Mouse (Mus musculus): ENCODE results near the gene Prkaa1. TPM values are rescaled to one million over a fixed set of nuclear protein-coding genes. Genes with fewer than 3 reads are reported as not detected.

Prkaa1 gene
- polyA plus RNA-seq (2015; fragmentation: Nextera tagmentation; extraction: Ambion mirVana): 15.4 and 16.1 TPM in 2 replicates

GRCm38 (mm10) chr15:5143361-5144020 lies at the start of gene Prkaa1:
Prkaa1 (plus strand) TSS chr15:5143861.
- WGBS: under 1% methylated on average over 59 of the region's 80 CpGs
- peak within 1 kb of the TSS; percentile 62 for H3K4me2 ChIP-seq
- no peaks in the 10 kb centered on the region for H3K9me3 ChIP-seq
- peak within 1 kb of the TSS; percentile 75 for H3K9ac ChIP-seq
- H3K36me3 ChIP-seq: no peaks in the 10 kb centered on the region
- H3K4me3 ChIP-seq: peak within 1 kb of the TSS; percentile 83
- ATAC-seq (ENCODE audit: insufficient number of reproducible peaks, low FRiP score, low TSS enrichment, low read depth): peak; percentile 92
- H3K4me1 ChIP-seq: peaks cover 11% of the 10 kb centered on the region
- H3K27ac ChIP-seq: peak within 1 kb of the TSS; percentile 92
- no peaks in the 10 kb centered on the region for H3K27me3 ChIP-seq

GRCm38 (mm10) chr15:5095534-5096301 lies 47.9 kb upstream of the Prkaa1 start:
- H3K36me3 ChIP-seq: no peaks in the 10 kb centered on the region
- H3K27me3 ChIP-seq: no peaks in the 10 kb centered on the region
- no peak overlapping the region for H3K4me2 ChIP-seq
- H3K9ac ChIP-seq: no peak overlapping the region
- 70% methylated on average over 11 of the region's 11 CpGs for WGBS
- H3K4me3 ChIP-seq: no peak overlapping the region
- no peak overlapping the region for H3K27ac ChIP-seq
- ATAC-seq (ENCODE audit: insufficient number of reproducible peaks, low FRiP score, low TSS enrichment, low read depth): no peak
- H3K9me3 ChIP-seq: no peaks in the 10 kb centered on the region
- no peaks in the 10 kb centered on the region for H3K4me1 ChIP-seq

DNA sequence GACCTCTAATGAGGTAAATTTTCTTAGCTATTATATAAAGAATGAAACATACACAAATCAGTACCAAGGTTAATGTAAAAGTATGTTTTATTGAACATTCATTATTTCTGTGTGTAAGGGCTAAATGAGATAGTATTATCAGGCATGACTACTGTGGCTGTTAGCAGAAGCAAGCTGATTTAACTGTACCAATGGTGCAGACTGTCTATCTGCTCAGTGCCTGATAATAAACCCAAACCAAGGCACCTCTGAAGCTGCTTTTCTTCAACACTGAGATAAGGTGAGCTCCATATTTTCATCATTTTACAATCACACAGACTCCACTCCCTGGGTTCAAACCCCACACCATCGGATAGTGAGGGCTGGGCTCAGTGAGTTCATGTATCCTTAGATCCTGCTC lies 46.3 kb upstream of the Prkaa1 start:
- Histone ChIP-seq H3K9ac (no peak overlapping the region), H3K4me1 (no peaks in the 10 kb centered on the region), H3K27me3 (no peaks in the 10 kb centered on the region), H3K4me3 (no peak overlapping the region), H3K27ac (no peak overlapping the region), H3K9me3 (no peaks in the 10 kb centered on the region), H3K36me3 (no peaks in the 10 kb centered on the region), H3K4me2 (no peak overlapping the region)
- WGBS: 95% methylated on average over 1 of the region's 1 CpGs
- ATAC-seq (ENCODE audit: insufficient number of reproducible peaks, low FRiP score, low TSS enrichment, low read depth): no peak

GRCm38 (mm10) chr15:5102312-5102711 lies 41.3 kb upstream of the Prkaa1 start:
- H3K27me3 ChIP-seq: no peaks in the 10 kb centered on the region
- no peak overlapping the region for H3K27ac ChIP-seq
- 90% methylated on average over 4 of the region's 4 CpGs for WGBS
- no peak for ATAC-seq (ENCODE audit: insufficient number of reproducible peaks, low FRiP score, low TSS enrichment, low read depth)
- H3K36me3 ChIP-seq: no peaks in the 10 kb centered on the region
- no peak overlapping the region for H3K4me3 ChIP-seq
- H3K4me1 ChIP-seq: no peaks in the 10 kb centered on the region
- no peaks in the 10 kb centered on the region for H3K9me3 ChIP-seq
- no peak overlapping the region for H3K4me2 ChIP-seq
- H3K9ac ChIP-seq: no peak overlapping the region

GRCm38 (mm10) chr15:5105891-5106290 lies 37.8 kb upstream of the Prkaa1 start:
- WGBS: 77% methylated on average over 6 of the region's 6 CpGs
- H3K36me3 ChIP-seq: no peaks in the 10 kb centered on the region

DNA sequence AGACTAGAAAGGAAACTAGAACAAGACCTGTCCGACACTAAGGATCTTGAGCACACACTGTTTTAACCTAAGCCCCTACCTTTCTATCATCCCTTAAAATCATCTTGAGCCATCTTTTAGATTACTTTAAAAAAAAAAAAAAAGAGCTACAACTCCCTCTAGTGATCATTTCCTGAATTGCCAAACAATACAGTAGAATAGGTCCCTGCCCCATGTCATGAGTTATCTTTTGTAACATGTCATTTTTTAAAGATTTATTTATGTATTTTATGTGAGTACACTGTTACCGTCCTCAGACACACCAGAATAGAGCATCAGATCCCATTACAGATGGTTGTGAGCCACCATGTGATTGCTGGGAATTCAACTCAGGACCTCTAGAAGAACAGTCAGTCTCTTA lies 37.4 kb upstream of the Prkaa1 start:
- Histone ChIP-seq H3K9ac (no peak overlapping the region), H3K4me2 (no peak overlapping the region), H3K4me3 (no peak overlapping the region), H3K36me3 (no peaks in the 10 kb centered on the region), H3K27ac (no peak overlapping the region), H3K9me3 (no peaks in the 10 kb centered on the region), H3K27me3 (no peaks in the 10 kb centered on the region), H3K4me1 (no peaks in the 10 kb centered on the region)
- WGBS: 38% methylated on average over 2 of the region's 2 CpGs
- no peak for ATAC-seq (ENCODE audit: insufficient number of reproducible peaks, low FRiP score, low TSS enrichment, low read depth)

More at GRCm38 (mm10) chr15:5105891-5106290, 37.8 kb upstream of the Prkaa1 start:
- Histone ChIP-seq H3K27me3 (no peaks in the 10 kb centered on the region), H3K4me2 (no peak overlapping the region), H3K9ac (no peak overlapping the region), H3K27ac (no peak overlapping the region), H3K9me3 (no peaks in the 10 kb centered on the region), H3K4me1 (no peaks in the 10 kb centered on the region), H3K4me3 (no peak overlapping the region)
- ATAC-seq (ENCODE audit: insufficient number of reproducible peaks, low FRiP score, low TSS enrichment, low read depth): no peak

- Histone ChIP-seq H3K27ac (no peak within 1 kb of the TSS; the same call in 1 of the 2 replicates), H3K4me3 (peak within 1 kb of the TSS; percentile 13), H3K9ac (no peak within 1 kb of the TSS), H3K9me3 (no peaks in the 10 kb centered on the region), H3K27me3 (no peaks in the 10 kb centered on the region), H3K4me1 (no peaks in the 10 kb centered on the region), H3K36me3 (no peaks in the 10 kb centered on the region), H3K4me2 (no peak within 1 kb of the TSS)
- no peak for ATAC-seq (ENCODE audit: insufficient number of reproducible peaks, low FRiP score, low TSS enrichment, low read depth)
- 62% methylated on average over 21 of the region's 21 CpGs for WGBS
Observed at GRCm38 (mm10) chr15:5107686-5108654, 35.7 kb upstream of the Prkaa1 start, which contains the start of gene Card6. Card6 (minus strand) TSS chr15:5108539.

DNA sequence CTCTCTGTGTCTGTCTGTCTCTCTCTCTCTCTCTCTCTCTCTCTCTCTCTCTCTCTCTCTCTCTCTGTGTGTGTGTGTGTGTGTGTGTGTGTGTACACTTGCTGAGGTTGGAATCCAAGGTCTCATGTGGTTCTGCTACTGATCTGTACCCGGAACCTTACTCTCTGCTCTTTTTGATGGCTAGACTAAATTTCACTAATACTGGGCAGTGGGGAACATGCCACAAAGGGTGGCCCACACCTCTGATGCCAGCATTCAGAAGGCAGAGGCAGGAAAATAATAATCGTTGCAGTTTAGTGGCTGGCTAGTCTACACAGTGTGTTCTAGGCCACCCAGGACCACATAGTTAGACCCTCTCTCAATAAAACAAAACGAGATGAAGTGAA lies 35.0 kb upstream of the Prkaa1 start:
- no peak overlapping the region for H3K27ac ChIP-seq
- no peak overlapping the region for H3K9ac ChIP-seq
- no peaks in the 10 kb centered on the region for H3K9me3 ChIP-seq
- no peak overlapping the region for H3K4me3 ChIP-seq
- H3K4me2 ChIP-seq: no peak overlapping the region
- ATAC-seq (ENCODE audit: insufficient number of reproducible peaks, low FRiP score, low TSS enrichment, low read depth): no peak
- no peaks in the 10 kb centered on the region for H3K36me3 ChIP-seq
- H3K27me3 ChIP-seq: no peaks in the 10 kb centered on the region
- no peaks in the 10 kb centered on the region for H3K4me1 ChIP-seq
- 75% methylated on average over 3 of the region's 3 CpGs for WGBS

- ATAC-seq (ENCODE audit: insufficient number of reproducible peaks, low FRiP score, low TSS enrichment, low read depth): no peak
- Histone ChIP-seq H3K4me1 (peaks cover 11% of the 10 kb centered on the region), H3K9me3 (no peaks in the 10 kb centered on the region), H3K4me2 (no peak overlapping the region), H3K4me3 (no peak overlapping the region), H3K27me3 (no peaks in the 10 kb centered on the region), H3K36me3 (peaks cover under 1% of the 10 kb centered on the region; the same call in 1 of the 2 replicates), H3K9ac (no peak overlapping the region), H3K27ac (no peak overlapping the region)
- 72% methylated on average over 3 of the region's 3 CpGs for WGBS
Observed at GRCm38 (mm10) chr15:5112651-5113050, 31.0 kb upstream of the Prkaa1 start.

DNA sequence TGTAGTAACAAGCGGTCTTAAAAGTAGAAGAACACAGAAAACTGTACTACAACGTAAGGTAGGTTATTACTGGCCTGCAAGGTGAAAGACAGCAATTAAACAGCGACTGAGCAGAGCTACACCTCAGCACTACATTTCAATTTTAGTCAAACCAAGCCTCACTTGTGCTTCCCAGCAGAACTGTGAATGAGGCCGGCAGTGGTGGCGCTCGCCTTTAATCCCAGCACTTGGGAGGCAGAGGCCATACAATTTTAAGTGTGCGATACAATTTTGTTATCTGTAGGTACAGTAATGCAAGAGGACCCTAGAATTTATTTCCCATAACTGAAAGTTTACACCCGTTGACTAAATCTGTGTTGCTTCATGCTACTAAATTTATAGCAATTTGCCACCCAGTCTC lies 28.5 kb upstream of the Prkaa1 start:
- ATAC-seq (ENCODE audit: insufficient number of reproducible peaks, low FRiP score, low TSS enrichment, low read depth): no peak
- Histone ChIP-seq H3K36me3 (peaks cover 25% of the 10 kb centered on the region), H3K4me1 (peaks cover 17% of the 10 kb centered on the region), H3K27me3 (no peaks in the 10 kb centered on the region), H3K4me2 (peak overlapping the region; percentile 47), H3K27ac (peak overlapping the region; percentile 97), H3K9me3 (no peaks in the 10 kb centered on the region), H3K9ac (no peak overlapping the region; the same call in 1 of the 2 replicates), H3K4me3 (peak overlapping the region; percentile 81)
- 49% methylated on average over 8 of the region's 8 CpGs for WGBS

DNA sequence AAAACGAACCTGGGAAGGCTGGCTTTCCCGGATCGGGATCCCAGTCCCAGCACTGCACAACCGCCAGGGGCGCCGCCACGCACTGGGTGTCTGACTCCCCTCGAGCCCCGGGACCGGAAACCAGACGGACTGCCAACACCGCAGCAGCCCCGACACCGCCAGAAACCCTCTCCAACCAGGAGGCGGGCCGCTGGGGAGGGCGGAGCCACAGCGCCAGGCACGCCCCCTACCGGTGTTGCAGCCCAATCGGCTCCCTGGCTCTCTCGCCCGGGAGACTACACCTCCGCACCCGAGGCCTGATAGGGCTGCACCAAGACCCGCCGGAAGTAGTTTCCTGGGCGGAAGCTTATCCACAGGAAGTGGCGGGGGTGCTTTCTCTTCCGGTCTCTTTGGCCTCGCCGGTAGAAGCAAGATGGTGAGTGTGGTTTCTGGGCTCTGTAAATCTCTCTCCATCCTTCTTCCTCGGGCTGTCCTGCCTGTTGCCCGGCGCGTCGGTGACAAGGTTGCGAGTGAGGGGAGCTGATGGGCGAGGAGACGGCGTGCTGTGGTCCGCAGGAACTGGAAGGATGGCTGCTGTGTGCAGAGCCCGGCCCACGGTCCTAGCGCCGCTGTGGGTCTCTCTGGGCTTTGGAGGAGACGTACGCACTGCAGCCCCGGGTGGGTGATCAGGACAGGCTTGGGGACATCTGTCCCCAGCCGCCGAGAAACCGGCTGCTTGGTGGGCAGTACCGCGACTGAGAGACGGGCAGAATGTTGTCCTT lies 27.2 kb upstream of the Prkaa1 start, which contains the start of gene Rpl37:
Rpl37 (plus strand) TSS at position 376 of the 761 bp plus-strand sequence.
- H3K27ac ChIP-seq: peak within 1 kb of the TSS; percentile 97
- H3K27me3 ChIP-seq: no peaks in the 10 kb centered on the region
- H3K4me2 ChIP-seq: peak within 1 kb of the TSS; percentile 54
- peak within 1 kb of the TSS; percentile 82 for H3K9ac ChIP-seq
- H3K4me3 ChIP-seq: peak within 1 kb of the TSS; percentile 81
- peaks cover 36% of the 10 kb centered on the region for H3K36me3 ChIP-seq
- peaks cover 17% of the 10 kb centered on the region for H3K4me1 ChIP-seq
- WGBS: under 1% methylated on average over 54 of the region's 55 CpGs
- ATAC-seq (ENCODE audit: insufficient number of reproducible peaks, low FRiP score, low TSS enrichment, low read depth): peak; percentile 99
- H3K9me3 ChIP-seq: no peaks in the 10 kb centered on the region
